Mouse (Mus musculus) B cell, adult 2 months (primary cell): ENCODE measurements around the gene Samsn1.
A peak's percentile ranks its signal among the peaks of the same experiment; 100 is the strongest.

ENCODE experiments used
- DNase-seq, 2 experiments: peaks; one replicate each; pipeline ENCODE4 v3.0.0; 2022

The Samsn1 gene

DNA sequence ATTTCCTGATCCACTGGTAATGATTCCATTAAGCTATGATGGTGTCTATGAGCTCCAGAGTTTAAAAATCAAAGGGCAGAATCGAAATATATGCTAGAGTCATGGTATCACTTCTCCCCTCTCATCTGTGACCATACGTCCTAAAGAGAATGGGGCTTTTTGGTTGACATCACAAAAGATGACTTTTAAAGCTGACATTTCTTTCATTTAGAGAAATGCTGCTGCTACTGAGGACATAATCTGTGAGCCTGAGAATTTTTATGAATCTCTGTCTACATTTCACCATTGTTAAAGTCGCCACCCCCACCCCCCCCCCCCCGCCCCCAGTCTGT, 91.9 kb downstream of the Samsn1 start:
- no peak for DNase-seq

DNA sequence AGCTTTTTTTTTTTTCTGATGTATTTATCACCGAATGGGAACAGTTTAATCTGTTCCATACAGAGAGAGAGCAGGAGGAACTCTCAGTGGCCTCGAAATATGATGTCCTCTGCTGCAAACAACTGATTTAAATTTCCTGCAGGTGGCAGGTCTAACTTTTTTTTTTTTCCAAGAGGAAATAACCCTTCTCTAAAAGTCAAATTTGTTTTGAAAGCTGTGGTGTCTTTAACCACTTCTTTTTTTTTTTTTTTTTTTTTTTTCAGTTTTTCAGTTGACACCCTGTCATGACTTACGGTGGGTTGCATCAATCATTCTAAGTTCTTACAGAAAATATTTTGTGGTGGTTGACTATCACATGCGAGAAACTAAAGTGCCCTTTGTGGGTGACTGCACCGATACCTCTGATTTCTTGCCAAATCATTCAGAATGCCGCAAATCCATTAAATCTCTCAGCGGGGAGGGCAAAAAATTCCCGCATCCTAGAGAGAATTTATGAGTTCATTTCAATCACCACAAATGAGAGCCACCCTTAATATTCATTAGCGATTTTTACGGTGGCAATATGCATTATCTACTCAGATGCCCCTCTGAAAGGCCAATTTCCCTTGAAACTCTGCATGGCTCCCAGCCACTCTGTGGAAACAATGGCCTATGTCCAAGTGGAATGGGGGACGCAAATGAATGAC, 92.4 kb downstream of the Samsn1 start:
- peak in 1 of 2 experiments; percentile 9 for DNase-seq

DNA sequence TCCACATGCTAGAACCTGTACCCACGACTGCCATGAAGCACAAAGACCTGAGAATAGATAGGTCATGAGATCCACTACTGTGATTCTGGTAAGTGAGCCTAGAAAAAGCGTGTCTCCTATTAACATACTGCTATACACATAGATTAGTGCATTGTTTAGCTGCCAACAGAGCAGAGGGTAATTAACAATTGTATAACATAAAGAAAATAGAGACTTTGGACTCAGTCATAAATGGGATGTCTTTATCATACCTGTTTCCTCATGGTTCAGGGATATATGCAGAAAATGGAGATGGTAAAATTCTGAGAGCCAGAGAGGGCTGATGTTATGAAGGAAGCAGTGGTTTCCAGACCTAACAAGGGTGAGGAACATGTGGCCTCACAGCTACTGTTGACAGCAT, 95.6 kb downstream of the Samsn1 start:
- DNase-seq: no peak

DNA sequence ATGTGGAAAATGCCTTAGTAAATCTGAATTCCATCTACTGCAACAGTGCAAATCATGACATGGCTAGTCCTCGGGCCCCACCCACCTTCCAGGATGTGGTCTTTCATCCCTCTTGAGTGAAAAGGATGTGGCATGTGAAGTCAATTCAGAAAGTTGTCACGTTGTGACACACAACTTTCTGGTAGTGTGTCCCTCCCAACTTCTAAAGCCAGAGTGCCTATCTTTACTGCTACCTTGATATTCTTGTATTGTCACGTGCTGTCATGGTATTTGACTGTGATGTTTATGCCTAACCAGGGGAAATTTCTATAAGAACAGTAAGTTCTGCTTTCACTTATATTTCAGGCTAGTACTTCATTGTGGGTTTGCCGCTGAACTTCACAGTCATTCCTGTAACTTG, 101.2 kb downstream of the Samsn1 start:
- peak; percentile 67 to 74 for DNase-seq

DNA sequence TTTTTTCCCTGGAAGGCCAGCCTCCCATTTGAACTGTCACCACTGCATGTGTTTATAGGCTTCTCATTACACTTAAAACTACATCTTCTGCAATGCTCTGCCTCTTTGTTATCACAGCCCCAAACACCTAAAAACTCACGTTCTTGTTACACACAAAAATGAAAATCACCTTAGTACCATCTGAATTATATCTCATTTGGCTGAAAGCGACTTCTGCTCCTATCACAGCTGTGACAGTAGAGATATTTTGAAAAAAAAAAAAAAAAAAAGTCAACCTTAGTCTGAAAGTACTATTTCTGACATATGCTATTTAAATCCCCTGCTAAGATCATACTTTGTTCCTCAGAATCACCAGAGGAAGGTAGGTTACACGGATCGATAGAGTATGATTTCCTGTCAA, 102.8 kb downstream of the Samsn1 start:
- no peak for DNase-seq

DNA sequence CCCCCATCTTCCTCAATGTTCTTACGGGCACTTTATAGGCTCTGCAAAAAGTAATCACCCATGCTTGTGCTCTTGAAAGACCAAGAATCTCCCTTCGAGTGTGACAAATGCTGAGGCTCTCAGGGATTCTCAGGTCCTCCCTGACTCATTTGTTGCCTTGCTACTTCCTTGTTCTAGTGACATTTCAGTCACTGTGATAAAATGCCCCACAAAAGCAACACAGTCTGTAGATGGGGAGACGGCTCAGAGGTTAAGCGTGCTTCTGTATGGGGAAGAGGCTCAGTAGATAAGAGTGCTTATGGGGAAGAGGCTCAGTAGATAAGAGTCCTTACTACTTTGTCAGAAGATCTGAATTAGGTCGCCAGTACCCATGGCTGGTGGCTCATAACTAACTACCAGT, 104.4 kb downstream of the Samsn1 start:
- DNase-seq: peak; percentile 37 to 46

DNA sequence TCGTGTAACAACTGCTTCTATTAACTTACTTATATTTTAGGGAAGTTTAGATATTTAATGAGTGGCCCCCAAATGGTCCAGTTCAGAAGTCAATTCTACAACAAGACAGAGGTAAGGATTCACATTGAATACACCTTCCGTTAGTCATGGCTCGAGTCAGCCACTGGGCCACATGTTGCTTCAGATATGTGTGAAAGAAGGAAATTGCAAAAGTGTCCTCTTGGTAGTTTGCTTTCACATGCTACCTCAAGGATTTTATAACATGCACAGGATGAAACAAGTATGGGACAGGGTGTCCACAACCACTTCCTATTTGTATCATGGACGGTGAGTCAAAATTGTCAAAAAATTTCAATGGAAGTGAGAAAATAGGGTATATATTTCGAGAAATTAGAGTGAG, 110.0 kb downstream of the Samsn1 start:
- DNase-seq: no peak

DNA sequence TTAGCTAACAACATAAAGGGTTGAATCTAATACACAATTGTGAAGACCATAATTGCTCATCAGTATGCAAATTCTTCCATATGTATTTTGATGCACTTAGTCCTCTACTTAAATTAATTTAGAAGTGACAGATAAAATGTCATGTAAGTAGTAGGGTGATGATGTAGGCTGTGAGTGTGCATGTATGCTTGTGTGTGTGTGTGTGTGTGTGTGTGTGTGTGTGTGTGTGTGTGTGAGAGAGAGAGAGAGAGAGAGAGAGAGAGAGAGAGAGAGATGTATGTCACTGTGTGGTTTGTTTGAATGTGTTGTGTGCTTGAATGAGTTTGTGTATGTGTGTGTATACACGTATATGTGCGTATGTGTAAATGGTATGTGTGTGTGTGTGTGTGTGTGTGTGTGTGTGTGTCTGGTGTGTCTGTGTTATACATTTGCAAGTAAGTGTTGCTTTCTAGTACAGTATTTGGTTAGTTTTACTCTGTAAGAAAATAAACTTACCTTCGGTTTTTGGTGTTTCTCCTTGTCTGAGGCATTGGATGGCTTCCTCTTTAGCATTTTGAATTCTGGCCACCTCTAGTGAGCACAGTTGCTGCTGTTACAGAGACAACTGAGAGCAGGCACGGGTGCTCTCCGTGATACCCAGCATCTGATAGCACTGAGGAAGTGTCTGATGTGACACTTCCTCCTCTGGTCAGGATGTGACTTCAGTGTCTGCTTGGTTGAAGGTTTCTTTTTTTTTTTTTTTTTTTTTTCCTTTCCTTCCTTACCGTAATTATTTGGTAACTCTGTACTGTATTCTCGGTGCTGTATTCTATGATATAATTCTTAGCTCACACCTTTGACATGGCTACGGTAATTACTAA, 113.2 kb downstream of the Samsn1 start:
- peak; percentile 73 to 75 for DNase-seq

DNA sequence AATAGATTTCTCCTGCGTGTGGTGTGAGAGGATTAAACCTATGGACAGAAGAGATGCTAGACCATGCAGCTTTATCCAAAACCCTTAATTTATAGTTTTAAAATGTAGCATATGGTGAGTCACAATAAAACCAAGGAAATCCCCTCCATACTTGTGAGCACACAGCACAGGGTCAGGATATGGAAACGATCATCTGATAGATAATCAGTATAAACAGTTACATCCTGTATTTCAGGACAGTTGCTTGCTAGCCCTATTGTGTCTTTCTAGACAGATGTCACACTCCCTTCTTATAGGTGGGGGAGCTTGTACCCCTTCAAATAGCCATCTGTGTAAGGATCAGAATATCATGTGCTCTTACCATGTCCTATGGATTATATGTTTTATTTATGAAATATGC, 115.3 kb downstream of the Samsn1 start:
- DNase-seq: no peak

DNA sequence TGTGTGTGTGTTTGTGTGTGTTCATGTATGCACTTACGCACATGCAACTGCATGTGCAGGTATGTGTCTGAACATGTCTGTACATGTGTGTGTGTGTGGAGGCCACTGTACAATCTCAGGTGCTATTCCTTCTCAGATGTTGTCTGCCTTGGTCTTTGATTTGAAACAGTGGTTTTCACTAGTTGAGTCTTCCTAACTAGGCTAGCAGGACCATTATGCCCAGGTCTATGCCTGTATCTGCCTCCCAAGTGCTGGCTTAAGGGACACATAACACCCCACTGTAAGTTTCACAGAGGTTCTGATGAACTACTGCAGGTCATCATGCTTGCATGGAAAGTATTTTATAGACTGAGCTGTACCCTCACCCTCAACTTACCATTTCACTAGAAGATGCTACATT, 115.8 kb downstream of the Samsn1 start:
- DNase-seq: no peak

DNA sequence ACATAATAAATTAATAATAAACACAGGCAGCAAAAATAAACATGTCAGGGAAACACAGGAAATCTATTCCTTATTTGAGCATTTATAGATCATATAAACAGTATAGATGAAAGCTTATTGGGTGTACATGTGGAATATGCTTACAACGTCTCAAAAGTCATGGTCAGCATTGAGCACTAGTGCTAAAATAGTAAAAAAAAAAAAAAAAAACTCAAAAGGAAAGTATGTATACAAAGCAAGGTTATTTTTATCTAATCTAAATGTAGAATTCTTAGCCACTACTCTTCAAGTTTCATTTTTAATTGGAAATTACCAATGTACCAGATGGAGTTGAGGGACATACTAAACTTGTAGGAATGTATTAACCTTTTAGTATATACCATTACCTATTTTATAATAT, 116.8 kb downstream of the Samsn1 start:
- no peak for DNase-seq

DNA sequence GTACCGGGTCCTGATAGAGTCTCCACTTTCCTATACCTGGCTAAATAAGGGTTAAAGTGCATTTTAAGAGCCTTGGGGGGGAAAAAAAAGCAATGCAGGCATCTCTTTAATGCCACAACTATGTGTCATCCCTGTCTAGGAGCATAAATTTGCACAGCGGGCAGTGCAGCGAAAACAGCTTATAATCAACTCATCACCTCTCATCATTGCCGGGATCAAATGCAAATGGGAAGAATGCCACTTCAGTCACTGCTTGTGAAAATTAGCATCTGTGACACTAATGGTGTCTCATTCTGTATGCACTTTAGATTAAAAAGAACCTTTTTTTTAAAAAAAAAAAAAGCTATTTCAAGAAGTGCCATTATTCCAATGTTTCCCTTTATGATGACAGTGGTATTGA, 118.0 kb downstream of the Samsn1 start:
- no peak for DNase-seq

DNA sequence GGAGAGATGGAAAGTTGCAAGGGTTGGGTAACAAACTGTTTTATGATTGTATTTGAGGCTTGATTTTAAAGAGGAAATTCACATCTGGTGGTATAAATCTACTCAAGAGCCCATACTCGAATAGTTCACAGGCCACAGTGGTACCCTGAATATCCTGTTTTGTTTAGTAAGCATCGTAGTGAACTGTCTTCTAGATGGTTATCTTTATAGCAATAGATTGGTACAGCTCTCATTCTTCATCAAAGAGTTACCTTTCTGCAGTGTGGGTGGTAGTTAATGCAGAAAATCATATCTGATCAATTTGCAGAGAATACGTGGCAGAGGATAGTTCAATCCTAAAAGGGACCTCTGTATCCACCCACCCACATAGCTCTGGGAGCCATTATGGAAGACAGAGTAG, 119.1 kb downstream of the Samsn1 start:
- no peak for DNase-seq

DNA sequence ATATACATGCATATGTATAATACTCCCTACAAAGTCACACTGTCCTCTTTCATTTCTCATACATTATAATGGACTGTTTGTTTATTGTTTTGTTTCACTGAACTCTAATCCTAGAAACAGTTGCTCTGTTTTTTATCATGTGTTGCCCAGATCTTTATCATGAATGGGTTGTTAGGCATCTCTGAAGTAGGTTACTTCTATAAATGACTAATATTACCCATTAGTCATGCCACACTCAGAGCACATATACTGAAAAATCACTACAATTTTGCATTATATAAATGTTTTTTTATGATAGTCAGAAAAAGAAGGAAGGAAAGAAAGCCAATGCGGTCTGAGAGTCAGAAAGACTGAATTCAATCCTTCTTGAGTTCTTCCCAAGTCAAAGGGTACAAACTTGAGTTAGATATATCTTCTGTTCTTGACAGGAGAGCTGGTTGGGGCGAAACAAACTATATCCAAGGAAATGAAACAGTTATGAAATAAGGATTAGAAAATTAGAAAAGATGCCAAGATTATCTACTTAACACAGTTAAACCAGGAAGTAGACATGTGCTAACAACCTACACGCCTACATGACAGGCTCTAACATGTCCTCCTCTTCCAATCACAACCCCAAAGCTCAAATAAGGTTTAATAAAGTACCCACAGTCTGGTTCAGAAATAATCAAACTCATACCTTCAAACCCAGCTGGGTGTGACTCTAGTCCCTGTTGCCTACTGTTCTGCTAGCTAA, 122.0 kb downstream of the Samsn1 start:
- DNase-seq: no peak

DNA sequence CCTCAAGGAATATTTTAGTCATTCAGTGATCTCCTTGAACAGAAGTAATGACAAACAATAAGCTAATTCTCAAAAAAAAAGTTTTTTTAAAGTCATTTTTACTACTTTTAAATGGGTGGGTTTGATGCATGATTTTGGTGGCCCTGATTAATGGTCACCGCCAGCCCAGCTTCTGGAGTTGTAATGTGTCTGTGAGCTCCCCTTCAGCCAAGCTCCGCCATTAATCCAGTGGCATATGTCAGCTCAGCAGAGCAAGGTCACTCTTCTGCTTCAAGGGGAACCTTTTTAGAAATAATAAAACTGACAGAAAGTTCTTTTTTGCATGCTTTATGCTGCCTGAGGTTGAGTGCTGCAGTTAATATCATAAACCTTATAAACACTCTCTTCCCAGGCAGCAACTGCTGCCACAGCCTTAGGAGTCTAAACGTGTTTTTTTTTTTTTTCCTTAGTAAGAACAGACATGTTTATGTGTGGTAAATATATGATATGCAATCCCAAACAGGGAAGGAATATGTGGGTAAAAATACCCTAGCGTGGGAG, 124.2 kb downstream of the Samsn1 start:
- DNase-seq: no peak

DNA sequence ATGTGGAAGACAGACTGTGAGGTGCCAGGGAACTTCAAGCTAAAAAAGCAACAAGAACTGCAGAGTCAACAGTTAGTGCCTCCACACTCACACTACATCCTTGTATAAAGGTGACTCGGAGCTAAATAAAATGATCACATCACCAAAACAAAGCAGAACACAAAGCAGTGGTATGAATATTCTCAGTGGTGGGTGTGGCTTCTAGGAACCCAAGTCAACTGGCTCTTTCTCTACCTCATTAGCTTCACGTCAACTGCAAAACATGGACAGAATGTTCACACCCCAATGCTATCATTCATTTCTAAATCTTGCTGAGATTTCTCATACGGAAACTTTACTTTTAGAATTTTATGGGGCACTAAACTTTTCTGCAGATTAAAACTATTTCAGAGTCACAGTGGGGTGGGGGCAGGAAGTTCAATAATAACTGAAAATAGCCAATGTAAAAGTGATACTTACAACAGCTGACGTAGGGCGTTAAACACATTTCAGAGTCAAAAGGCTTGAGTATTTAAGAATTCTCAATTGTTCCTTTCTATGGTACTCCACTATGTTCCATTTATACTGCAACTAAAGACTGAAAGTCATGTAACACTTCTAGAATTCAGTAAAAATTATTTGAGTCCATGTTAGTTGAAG, 127.7 kb downstream of the Samsn1 start:
- DNase-seq: no peak

DNA sequence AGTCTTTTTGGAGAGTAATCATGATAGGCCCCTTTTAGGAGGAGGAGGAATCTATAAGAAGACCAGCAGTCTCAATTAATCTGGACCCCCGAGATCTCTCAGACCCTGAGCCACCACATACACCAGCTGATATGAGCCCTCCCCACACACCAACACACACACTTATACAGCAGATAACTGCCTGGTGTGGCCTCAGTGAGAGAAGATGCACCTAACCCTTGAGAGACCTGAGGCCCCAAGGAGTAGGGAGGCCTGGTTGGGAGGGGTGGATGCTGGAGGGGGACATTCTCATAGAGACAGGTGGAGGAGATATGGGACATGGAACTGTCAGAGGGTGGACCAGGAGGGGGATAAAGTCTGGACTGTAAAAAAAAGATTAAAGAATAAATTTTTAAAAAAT, 128.6 kb downstream of the Samsn1 start:
- no peak for DNase-seq

DNA sequence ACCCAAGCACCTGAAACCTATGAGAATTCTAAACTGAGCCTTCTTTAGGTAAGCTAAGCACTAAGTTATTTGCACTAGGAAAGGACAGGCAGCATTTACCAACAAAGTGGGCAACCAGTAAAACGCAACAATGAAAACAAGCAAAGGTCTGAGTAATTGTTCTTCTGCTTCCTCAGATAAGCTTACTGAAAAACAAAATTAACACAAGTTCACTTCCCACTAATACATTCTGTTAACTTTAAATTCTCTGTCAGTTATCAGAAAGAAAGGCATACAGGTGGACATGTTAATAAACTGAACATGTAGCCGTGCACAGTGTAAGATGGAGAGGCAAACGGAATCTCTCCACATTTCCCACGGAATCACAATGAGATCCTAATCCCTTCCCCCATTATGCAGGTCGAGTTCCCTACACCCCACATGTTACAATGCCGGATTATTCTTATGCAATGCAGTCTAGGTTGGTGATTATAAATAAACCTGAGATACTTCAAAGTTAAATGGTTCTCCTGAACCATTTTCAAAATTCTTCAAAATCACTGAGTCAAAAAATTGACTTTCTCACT, 132.9 kb downstream of the Samsn1 start:
- DNase-seq: no peak

DNA sequence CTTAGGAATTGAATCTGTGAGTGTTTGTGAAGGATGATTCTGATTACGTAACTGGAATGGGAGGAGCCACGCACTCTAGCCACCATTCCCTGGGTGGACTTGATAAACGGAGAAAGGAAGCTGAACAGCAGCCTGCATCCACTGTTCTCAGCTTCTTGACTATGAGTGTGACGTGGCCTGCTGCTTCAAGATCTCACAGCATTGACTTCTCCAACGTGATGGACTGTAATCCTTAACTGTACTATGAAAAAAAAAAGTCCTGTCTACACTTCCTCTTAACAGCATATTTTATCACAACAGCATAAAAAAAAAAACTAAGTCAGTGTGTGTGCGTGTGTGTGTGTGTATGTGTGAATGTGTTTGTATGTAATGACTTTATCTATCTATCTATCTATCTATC, 134.9 kb downstream of the Samsn1 start:
- no peak for DNase-seq

DNA sequence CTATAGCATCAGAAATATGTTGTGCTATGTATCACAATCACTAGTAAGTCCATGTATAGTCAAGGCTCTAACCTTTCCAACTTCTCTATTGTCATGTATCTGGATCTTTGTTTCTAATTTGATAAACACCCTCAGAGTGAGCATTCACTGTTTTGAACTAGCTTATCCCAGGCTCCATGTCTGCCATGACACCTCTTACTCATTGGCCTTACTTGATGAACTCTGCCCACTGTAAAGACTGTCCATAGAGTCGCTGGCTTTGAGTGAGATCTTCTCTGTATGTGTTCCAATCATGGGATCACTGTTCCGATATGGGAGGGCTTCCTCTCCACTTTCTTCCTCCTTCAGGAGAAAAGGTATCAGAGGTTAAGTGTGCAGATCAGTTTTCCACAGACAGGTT, 143.2 kb downstream of the Samsn1 start:
- no peak for DNase-seq

DNA sequence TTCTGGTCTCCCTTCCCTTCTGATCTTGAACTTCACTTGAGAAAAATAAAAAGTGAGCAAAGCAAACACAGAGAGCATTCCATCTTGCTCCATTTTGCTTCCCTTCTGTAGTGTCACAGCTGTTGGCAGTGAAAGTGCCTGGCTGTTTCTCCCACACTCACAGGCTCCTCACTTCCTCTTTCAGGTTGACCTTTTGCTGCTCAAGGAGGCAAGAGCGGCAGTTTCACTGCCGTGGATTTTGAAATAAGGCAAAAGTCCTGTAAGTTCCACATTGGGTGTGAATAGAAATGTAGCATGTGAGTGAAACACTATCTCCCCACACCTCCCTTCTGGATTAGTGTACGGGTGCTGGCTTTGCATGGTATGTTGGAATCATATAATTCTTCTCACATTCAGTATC, 144.9 kb downstream of the Samsn1 start:
- DNase-seq: peak; percentile 55 to 56

DNA sequence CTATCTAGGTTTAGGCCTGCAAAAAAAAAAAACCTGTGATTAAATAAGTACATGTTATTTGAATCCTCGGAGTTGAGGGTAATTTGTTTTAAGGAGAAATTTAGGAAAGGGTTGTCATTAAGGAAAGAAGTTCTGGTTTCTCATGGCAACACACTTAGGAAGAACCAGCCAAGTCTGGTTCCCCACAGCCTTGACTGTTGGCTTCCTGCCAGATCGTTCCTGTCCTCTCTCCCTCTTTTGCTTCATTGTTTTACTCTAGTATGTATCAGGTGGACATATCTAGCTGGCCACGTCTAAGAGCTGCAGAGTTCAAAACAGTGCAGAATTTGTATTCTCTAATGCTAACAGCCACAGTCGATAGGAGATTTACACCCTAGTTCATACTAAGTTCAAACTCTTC, 146.2 kb downstream of the Samsn1 start:
- no peak for DNase-seq

DNA sequence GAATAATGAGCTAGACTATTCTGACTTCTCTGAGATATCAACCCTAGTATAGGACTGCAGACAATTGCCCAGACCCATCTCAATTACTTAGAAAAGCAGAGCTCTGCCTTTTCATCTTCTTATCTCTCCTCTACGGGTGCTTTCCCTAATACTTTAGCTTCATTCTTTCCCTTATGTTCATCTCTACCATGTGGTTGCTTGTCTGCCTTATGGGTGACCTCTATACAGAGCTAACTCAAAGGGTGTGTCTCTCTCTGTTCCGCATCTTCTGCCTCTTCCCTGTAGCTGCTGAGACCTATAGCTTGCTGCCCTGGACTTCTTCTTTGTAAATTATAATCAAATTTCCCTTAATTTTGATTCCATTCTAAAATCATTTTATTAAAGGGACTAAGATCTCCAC, 147.6 kb downstream of the Samsn1 start:
- DNase-seq: no peak
